Mouse (Mus musculus) Muller cell, postnatal 12 days (primary cell): Measurements from ENCODE around the gene Plac1.

Experiments used
- DNase-seq: peaks from one replicate; pipeline ENCODE4 v3.0.0-alpha.2; 2015; ENCODE audit errors: inconsistent ontology term

Plac1 gene

GRCm38 (mm10) chrX:53197681-53198080, 42.2 kb downstream of the Plac1 start:
- no peak for DNase-seq

GRCm38 (mm10) chrX:53196392-53196791, 43.5 kb downstream of the Plac1 start:
- DNase-seq, result no peak

- no peak for DNase-seq
These were observed 51.2 kb downstream of the Plac1 start for GRCm38 (mm10) chrX:53188692-53189091.

GRCm38 (mm10) chrX:53179801-53180200, 60.1 kb downstream of the Plac1 start:
- no peak for DNase-seq

GRCm38 (mm10) chrX:53176296-53176695, 63.6 kb downstream of the Plac1 start:
- DNase-seq, result no peak

GRCm38 (mm10) chrX:53168623-53169022, 71.3 kb downstream of the Plac1 start:
- DNase-seq, result no peak

GRCm38 (mm10) chrX:53166901-53167525, 72.9 kb downstream of the Plac1 start:
- DNase-seq, result peak; percentile 73

- DNase-seq, result no peak
These were observed 73.5 kb downstream of the Plac1 start for GRCm38 (mm10) chrX:53166251-53166900.

GRCm38 (mm10) chrX:53162589-53162988, 77.3 kb downstream of the Plac1 start:
- peak; percentile 24 for DNase-seq

- no peak for DNase-seq
These were observed 78.3 kb downstream of the Plac1 start for GRCm38 (mm10) chrX:53161583-53161982.

GRCm38 (mm10) chrX:53161115-53161514, 78.8 kb downstream of the Plac1 start:
- DNase-seq, result peak; percentile 80

- DNase-seq, result no peak
These were observed 91.9 kb downstream of the Plac1 start for GRCm38 (mm10) chrX:53148039-53148438.

GRCm38 (mm10) chrX:53146389-53146917, 93.5 kb downstream of the Plac1 start:
- no peak for DNase-seq

GRCm38 (mm10) chrX:53139641-53140040, 100.3 kb downstream of the Plac1 start:
- DNase-seq, result no peak

GRCm38 (mm10) chrX:53137066-53137465, 102.8 kb downstream of the Plac1 start:
- no peak for DNase-seq

- no peak for DNase-seq
These were observed 110.4 kb downstream of the Plac1 start for GRCm38 (mm10) chrX:53129501-53129900.

- DNase-seq, result no peak
These were observed 113.3 kb downstream of the Plac1 start for GRCm38 (mm10) chrX:53126492-53127033.

GRCm38 (mm10) chrX:53125838-53126467, 114.0 kb downstream of the Plac1 start:
- DNase-seq, result no peak

GRCm38 (mm10) chrX:53123562-53123961, 116.3 kb downstream of the Plac1 start:
- DNase-seq, result no peak

- DNase-seq, result peak; percentile 83
These were observed 121.3 kb downstream of the Plac1 start for GRCm38 (mm10) chrX:53118631-53119030.

GRCm38 (mm10) chrX:53118019-53118418, 121.9 kb downstream of the Plac1 start:
- peak; percentile 22 for DNase-seq

GRCm38 (mm10) chrX:53114994-53115393, 124.9 kb downstream of the Plac1 start:
- DNase-seq, result no peak
